28 mouse cellular contexts compared by ENCODE assay signal in the genomic region with DNA sequence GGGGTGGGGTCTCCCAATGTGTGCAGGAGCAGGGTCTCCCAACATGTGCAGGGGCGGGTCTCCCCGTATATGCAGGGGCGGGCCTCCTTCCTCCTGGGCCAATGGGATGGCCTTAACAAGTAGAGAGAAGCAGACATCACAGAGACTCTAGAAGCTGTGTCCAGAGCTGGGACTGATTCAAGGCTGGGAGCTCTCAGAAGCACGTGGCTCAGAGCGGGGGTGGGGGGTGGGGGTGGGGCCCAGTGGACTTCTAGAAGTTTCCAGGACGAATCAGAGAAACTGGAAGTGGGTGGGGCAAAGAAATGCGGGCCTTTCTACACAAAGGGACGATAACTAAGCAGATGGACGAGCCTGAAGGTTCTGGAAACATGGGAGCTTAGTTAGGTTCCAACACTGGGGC. TPM values are rescaled to one million over a fixed set of nuclear protein-coding genes. Genes with fewer than 3 reads are reported as not detected.
DNase-seq lines count a peak whose midpoint lies in the region; ATAC-seq and TF ChIP-seq lines count a peak whose summit lies in the region.
"Had no signal": no experiment of that assay in that cellular context is flagged by ENCODE, and none has a peak within 500 bp of the region (broad histone marks: within the 10 kb centered on the region; RNA-seq: fewer than 3 reads in every experiment).

No protein-coding gene starts in this region.

- TF ChIP-seq CTCF in E14TG2a.4 (conservative IDR thresholded peaks at IDR 0.05; ENCODE audit: low read length) = no peak

- no peaks in the 10 kb centered on the region for H3K27me3 ChIP-seq in kidney, embryonic 16.5 days (ENCODE audit: insufficient read depth, low read length)
- H3K27me3 ChIP-seq in E14TG2a.4 (ENCODE audit: insufficient read depth, low read length) = 0 out of 2 replicates have a peak, but pooled peaks cover 3% of the 10 kb centered on the region
- H3K27me3 ChIP-seq in limb, embryonic 10.5 days (ENCODE audit: low read depth, poor library complexity, severe bottlenecking) = no peaks in the 10 kb centered on the region
- no peaks in the 10 kb centered on the region for H3K27me3 ChIP-seq in intestine, embryonic 16.5 days (replicated peaks; ENCODE audit: control insufficient read depth, insufficient read depth, low read length)
- H3K27me3 ChIP-seq: embryonic facial prominence, embryonic 12.5 days; forebrain, embryonic 12.5 days; forebrain, embryonic 15.5 days; heart, embryonic 12.5 days had no signal

- H3K4me3 ChIP-seq in kidney, embryonic 16.5 days (ENCODE audit: low read length) = no peak overlapping the region
- 0 out of 2 replicates have a peak overlapping the region, but pooled peaks have one; percentile 4 for H3K4me3 ChIP-seq in E14TG2a.4 (replicated peaks; ENCODE audit: low read length)
- no peak overlapping the region for H3K4me3 ChIP-seq in limb, embryonic 10.5 days
- H3K4me3 ChIP-seq in intestine, embryonic 16.5 days (ENCODE audit: low read length) = no peak overlapping the region
- H3K4me3 ChIP-seq: embryonic facial prominence, embryonic 12.5 days; erythroblast, embryonic 14.5 days; forebrain, embryonic 12.5 days; forebrain, embryonic 15.5 days; heart, embryonic 12.5 days; heart, embryonic 15.5 days; hindbrain, embryonic 10.5 days had no signal

- no peak overlapping the region for H3K9ac ChIP-seq in kidney, embryonic 16.5 days (replicated peaks; ENCODE audit: low read length)
- no peak overlapping the region for H3K9ac ChIP-seq in intestine, embryonic 16.5 days (ENCODE audit: low read depth, low read length)
- H3K9ac ChIP-seq: embryonic facial prominence, embryonic 12.5 days; forebrain, embryonic 12.5 days; forebrain, embryonic 15.5 days; heart, embryonic 12.5 days; heart, embryonic 15.5 days; hindbrain, embryonic 14.5 days had no signal

- H3K27ac ChIP-seq in kidney, embryonic 16.5 days (ENCODE audit: low read length) = no peak overlapping the region
- H3K27ac ChIP-seq in limb, embryonic 10.5 days = 0 out of 2 replicates have a peak overlapping the region, but pooled peaks have one; percentile 30
- H3K27ac ChIP-seq in intestine, embryonic 16.5 days (ENCODE audit: low read length) = no peak overlapping the region
- H3K27ac ChIP-seq: embryonic facial prominence, embryonic 12.5 days; forebrain, embryonic 15.5 days; heart, embryonic 15.5 days; hindbrain, embryonic 10.5 days had no signal

- H3K36me3 ChIP-seq in kidney, embryonic 16.5 days (ENCODE audit: insufficient read depth, low read length) = no peaks in the 10 kb centered on the region
- peaks cover 10% of the 10 kb centered on the region; the same call in 1 of the 2 replicates for H3K36me3 ChIP-seq in E14TG2a.4 (ENCODE audit: insufficient read depth, low read length)
- H3K36me3 ChIP-seq in limb, embryonic 10.5 days = no peaks in the 10 kb centered on the region
- no peaks in the 10 kb centered on the region for H3K36me3 ChIP-seq in intestine, embryonic 16.5 days (ENCODE audit: control insufficient read depth, insufficient read depth, low read length)
- H3K36me3 ChIP-seq: embryonic facial prominence, embryonic 12.5 days; heart, embryonic 12.5 days; heart, embryonic 15.5 days had no signal

- H3K4me2 ChIP-seq in kidney, embryonic 16.5 days (replicated peaks; ENCODE audit: low read depth, low read length) = no peak overlapping the region
- no peak overlapping the region for H3K4me2 ChIP-seq in intestine, embryonic 16.5 days (ENCODE audit: low read depth, low read length)
- H3K4me2 ChIP-seq: embryonic facial prominence, embryonic 12.5 days; forebrain, embryonic 12.5 days; forebrain, embryonic 15.5 days; heart, embryonic 12.5 days; heart, embryonic 15.5 days; hindbrain, embryonic 14.5 days had no signal

- 0 out of 2 replicates have a peak, but pooled peaks have one; percentile 20 for ATAC-seq in kidney, embryonic 16.5 days (ENCODE audit: low FRiP score, low TSS enrichment)
- no peak for ATAC-seq in intestine, embryonic 16.5 days
- ATAC-seq: activated CD4-positive, CD25-positive, alpha-beta regulatory T cell, adult 4 months; CD4-positive, CD25-positive, alpha-beta regulatory T cell, adult 4 months; forebrain, embryonic 15.5 days; Patski had no signal

- DNase-seq in kidney, postnatal 36 days = no peak
- DNase-seq in NIH3T3 (ENCODE audit: low read depth) = peak; percentile 39
- DNase-seq in limb, embryonic 10.5 days (ENCODE audit: low spot score) = no peak
- DNase-seq: adrenal gland, adult 8-10 months; adrenal gland, postnatal 25 days; cerebellum, adult 11-12 months; cerebellum, adult 8-10 months; cerebellum, postnatal 10 days; cerebellum, postnatal 36 days; gastrocnemius, postnatal 25 days; heart, adult 18-20 months; heart, postnatal 10 days; heart, postnatal 36 days had no signal

- 85% methylated on average over 7 of the region's 9 CpGs for WGBS in kidney, embryonic 16.5 days
- WGBS in limb, embryonic 10.5 days = 87% methylated on average over 9 of the region's 9 CpGs
- 76% methylated on average over 9 of the region's 9 CpGs for WGBS in intestine, embryonic 16.5 days

- 0 out of 2 replicates have a peak, but pooled peaks cover 3% of the 10 kb centered on the region for H3K4me1 ChIP-seq in kidney, embryonic 16.5 days (ENCODE audit: insufficient read depth, low read length)
- peaks cover 99% of the 10 kb centered on the region for H3K4me1 ChIP-seq in E14TG2a.4 (replicated peaks; ENCODE audit: low read depth, low read length)
- H3K4me1 ChIP-seq in limb, embryonic 10.5 days = peaks cover 37% of the 10 kb centered on the region
- H3K4me1 ChIP-seq in intestine, embryonic 16.5 days (ENCODE audit: control insufficient read depth, insufficient read depth, low read length) = no peaks in the 10 kb centered on the region

- no peaks in the 10 kb centered on the region for H3K9me3 ChIP-seq in kidney, embryonic 16.5 days (ENCODE audit: low read length)
- no peaks in the 10 kb centered on the region for H3K9me3 ChIP-seq in E14TG2a.4 (ENCODE audit: low read length)
- H3K9me3 ChIP-seq in limb, embryonic 10.5 days (replicated peaks) = no peaks in the 10 kb centered on the region
- H3K9me3 ChIP-seq in intestine, embryonic 16.5 days (ENCODE audit: control insufficient read depth, low read length) = no peaks in the 10 kb centered on the region
- H3K9me3 ChIP-seq: embryonic facial prominence, embryonic 12.5 days; forebrain, embryonic 12.5 days; forebrain, embryonic 15.5 days; heart, embryonic 12.5 days; heart, embryonic 15.5 days; hindbrain, embryonic 10.5 days had no signal

RNA-seq across cellular contexts. Expression of a gene that starts 49.9 kb away (rescaled TPM):
- polyA plus RNA-seq in kidney, embryonic 16.5 days (2015; fragmentation: Nextera tagmentation; extraction: Ambion mirVana) = 0.21 and 0.24 TPM in 2 replicates
- polyA plus RNA-seq in limb, embryonic 10.5 days (2016; fragmentation: Nextera tagmentation; extraction: Ambion mirVana) = 1.1 and 1.4 TPM in 2 replicates
- 0.54 and 0.55 TPM in 2 replicates for polyA plus RNA-seq in intestine, embryonic 16.5 days (2015; fragmentation: Nextera tagmentation; extraction: Ambion mirVana)
- polyA plus RNA-seq: activated CD4-positive, CD25-positive, alpha-beta regulatory T cell, adult 4 months; C2C12; CD4-positive, CD25-positive, alpha-beta regulatory T cell, adult 4 months; erythroblast, embryonic 14.5 days had no signal
